Mouse (Mus musculus) liver, postnatal 0 days (tissue): ENCODE measurements around the gene Ndufaf2. TPM values are rescaled to one million over a fixed set of nuclear protein-coding genes. Genes with fewer than 3 reads are reported as not detected.

Source experiments
- ATAC-seq: fragments of 200-750 bp; cut with Nextera tagmentation; 2 replicates; pipeline ENCODE4 v1.8.0; 2017; ENCODE audit warnings: mild to moderate bottlenecking, moderate library complexity
- DNase-seq: peaks from one replicate; pipeline ENCODE4 v3.0.0-alpha.2; 2016
- H3K27ac ChIP-seq: fragments of 300-500 bp; sonication (generic); 2 replicates; pipeline ENCODE4 v1.5.1; 2014; ENCODE audit warnings: antibody characterized with exemption, moderate library complexity, mild to moderate bottlenecking, low read depth
- H3K27me3 ChIP-seq: fragments of 300-500 bp; sonication (generic); 2 replicates; pipeline ENCODE4 v1.6.1; 2014; ENCODE audit warnings: low read length, control low read depth, mixed read lengths; ENCODE audit not compliant: insufficient read depth
- H3K36me3 ChIP-seq: fragments of 300-500 bp; sonication (generic); replicated peaks from 2 replicates; pipeline ENCODE4 v1.6.1; 2014; ENCODE audit warnings: mild to moderate bottlenecking, control low read depth, low read length, moderate library complexity, mixed read lengths; ENCODE audit not compliant: insufficient read depth
- H3K4me1 ChIP-seq: fragments of 300-500 bp; sonication (generic); 2 replicates; pipeline ENCODE4 v1.6.1; 2014; ENCODE audit warnings: antibody characterized with exemption, mild to moderate bottlenecking, control low read depth; ENCODE audit not compliant: insufficient read depth
- H3K4me2 ChIP-seq: fragments of 300-500 bp; sonication (generic); 2 replicates; pipeline ENCODE4 v1.6.1; 2014; ENCODE audit warnings: low read depth, mild to moderate bottlenecking, low read length, moderate library complexity, mixed read lengths
- H3K4me3 ChIP-seq: fragments of 300-500 bp; sonication (generic); 2 replicates; pipeline ENCODE4 v1.5.1; 2014; ENCODE audit warnings: low read depth, low read length
- H3K9ac ChIP-seq: fragments of 300-500 bp; sonication (generic); replicated peaks from 2 replicates; pipeline ENCODE4 v1.6.1; 2014; ENCODE audit warnings: mild to moderate bottlenecking, moderate library complexity
- H3K9me3 ChIP-seq: fragments of 300-500 bp; sonication (generic); 2 replicates; pipeline ENCODE4 v1.6.1; 2016; ENCODE audit warnings: mild to moderate bottlenecking, control low read depth, low read length, mixed read lengths
- CTCF ChIP-seq: sonication (generic); IDR thresholded peaks from 2 replicates; pipeline ENCODE4 v1.5.1; 2016; ENCODE audit warnings: antibody characterized with exemption, low read depth
- EP300 ChIP-seq: IDR thresholded peaks from 2 replicates; pipeline ENCODE4 v1.6.1; 2016; ENCODE audit warnings: antibody characterized with exemption, low read depth, mild to moderate bottlenecking
- WGBS: fragments of 180-500 bp; shearing (Covaris S2); extraction: QIAGEN DNeasy Blood & Tissue Kit; methylation state at CpG from one replicate; pipeline ENCODE4 v1.1.7; 2014; ENCODE audit not compliant: insufficient replicate concordance; 5-methylcytosine and 5-hydroxymethylcytosine counted together
- polyA plus RNA-seq: library from polyadenylated mRNA; unstranded; fragments of >200 nt; fragmentation: Nextera tagmentation; extraction: Ambion mirVana; gene quantifications from 2 replicates; pipeline ENCODE4 v1.2.1, GENCODE M21; 2015

Ndufaf2 gene
- polyA plus RNA-seq, 1 experiment from 2014 or later, result 39.5 TPM

GRCm38 (mm10) chr13:107961501-107961900 is 196.9 kb downstream of the Ndufaf2 start:
- 65% methylated on average over 4 of the region's 4 CpGs for WGBS
- Histone ChIP-seq H3K9me3 (no peaks in the 10 kb centered on the region), H3K27me3 (no peaks in the 10 kb centered on the region), H3K27ac (no peak overlapping the region), H3K9ac (no peak overlapping the region), H3K4me3 (no peak overlapping the region), H3K4me1 (no peaks in the 10 kb centered on the region), H3K4me2 (no peak overlapping the region), H3K36me3 (no peaks in the 10 kb centered on the region)
- DNase-seq (no peak), ATAC-seq (no peak)
- TF ChIP-seq CTCF (no peak), EP300 (no peak)

GRCm38 (mm10) chr13:107960549-107960948 is 197.9 kb downstream of the Ndufaf2 start:
- H3K27ac ChIP-seq, result no peak overlapping the region
- H3K36me3 ChIP-seq, result no peaks in the 10 kb centered on the region
- TF ChIP-seq EP300, result no peak
- no peak for TF ChIP-seq CTCF
- 82% methylated on average over 5 of the region's 5 CpGs for WGBS
- H3K4me2 ChIP-seq, result no peak overlapping the region
- no peak overlapping the region for H3K4me3 ChIP-seq
- H3K4me1 ChIP-seq, result 0 out of 2 replicates have a peak, but pooled peaks cover 2% of the 10 kb centered on the region
- no peak overlapping the region for H3K9ac ChIP-seq
- ATAC-seq (no peak), DNase-seq (no peak)
- no peaks in the 10 kb centered on the region for H3K9me3 ChIP-seq
- H3K27me3 ChIP-seq, result no peaks in the 10 kb centered on the region

GRCm38 (mm10) chr13:107959891-107960290 is 198.5 kb downstream of the Ndufaf2 start:
- Histone ChIP-seq H3K9ac (no peak overlapping the region), H3K9me3 (no peaks in the 10 kb centered on the region), H3K4me3 (no peak overlapping the region), H3K36me3 (no peaks in the 10 kb centered on the region), H3K4me1 (peaks cover 5% of the 10 kb centered on the region), H3K27me3 (no peaks in the 10 kb centered on the region), H3K4me2 (no peak overlapping the region), H3K27ac (no peak overlapping the region)
- DNase-seq (no peak), ATAC-seq (no peak)
- 82% methylated on average over 4 of the region's 4 CpGs for WGBS
- TF ChIP-seq CTCF, result no peak
- no peak for TF ChIP-seq EP300

GRCm38 (mm10) chr13:107956246-107956645 is 202.2 kb downstream of the Ndufaf2 start:
- DNase-seq (no peak), ATAC-seq (no peak)
- Histone ChIP-seq H3K4me3 (no peak overlapping the region), H3K9me3 (no peaks in the 10 kb centered on the region), H3K9ac (no peak overlapping the region), H3K27me3 (no peaks in the 10 kb centered on the region), H3K4me2 (no peak overlapping the region), H3K27ac (no peak overlapping the region), H3K4me1 (peaks cover 14% of the 10 kb centered on the region), H3K36me3 (no peaks in the 10 kb centered on the region)
- TF ChIP-seq CTCF (no peak), EP300 (no peak)
- 75% methylated on average over 3 of the region's 3 CpGs for WGBS

GRCm38 (mm10) chr13:107955327-107956110 is 202.9 kb downstream of the Ndufaf2 start:
- Histone ChIP-seq H3K4me2 (peak overlapping the region; percentile 40), H3K27me3 (no peaks in the 10 kb centered on the region), H3K36me3 (no peaks in the 10 kb centered on the region), H3K27ac (no peak overlapping the region), H3K4me3 (no peak overlapping the region), H3K9me3 (no peaks in the 10 kb centered on the region), H3K9ac (no peak overlapping the region), H3K4me1 (peaks cover 14% of the 10 kb centered on the region)
- ATAC-seq (peak; percentile 78), DNase-seq (no peak)
- TF ChIP-seq EP300 (no peak), CTCF (no peak)
- 16% methylated on average over 15 of the region's 18 CpGs for WGBS

- Histone ChIP-seq H3K27me3 (no peaks in the 10 kb centered on the region), H3K36me3 (no peaks in the 10 kb centered on the region), H3K9ac (no peak overlapping the region), H3K4me1 (peaks cover 14% of the 10 kb centered on the region), H3K4me3 (no peak overlapping the region), H3K9me3 (no peaks in the 10 kb centered on the region), H3K27ac (peak overlapping the region; percentile 39; the same call in 1 of the 2 replicates), H3K4me2 (peak overlapping the region; percentile 40)
- DNase-seq (no peak), ATAC-seq (peak; percentile 33; the same call in 1 of the 2 replicates)
- 54% methylated on average over 16 of the region's 16 CpGs for WGBS
- TF ChIP-seq CTCF, result no peak
- TF ChIP-seq EP300, result no peak
These were observed 203.8 kb downstream of the Ndufaf2 start for GRCm38 (mm10) chr13:107954445-107955261.
